ENCODE assay signal across 1 mouse cellular context in the genomic region with DNA sequence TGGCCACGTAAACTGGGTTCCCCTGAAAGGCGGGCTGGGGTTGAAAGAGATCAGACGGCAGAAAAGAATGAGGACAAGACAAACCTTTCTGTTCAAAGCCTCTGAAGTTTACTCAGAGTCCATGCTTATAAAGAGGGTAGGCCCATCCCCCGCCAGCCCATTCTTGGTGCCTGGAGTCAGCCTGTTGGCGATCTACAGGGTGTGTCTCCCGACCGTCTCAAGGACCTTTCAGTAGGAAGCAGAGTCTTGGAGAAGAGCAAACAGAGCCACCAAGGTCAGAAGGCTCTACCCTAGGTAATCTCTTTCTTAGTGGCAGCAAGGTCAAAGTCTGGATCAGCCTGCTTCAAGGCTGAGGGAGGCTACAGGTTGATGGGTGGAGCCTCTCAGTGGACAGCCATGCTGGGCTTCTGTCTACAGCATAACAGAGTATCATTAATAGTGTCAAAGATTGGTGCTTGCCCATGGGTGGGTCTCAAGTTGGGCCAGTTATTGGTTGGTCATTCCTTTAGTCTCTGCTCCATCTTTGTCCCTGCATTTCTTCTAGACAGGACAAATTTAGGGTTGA. TPM values are rescaled to one million over a fixed set of nuclear protein-coding genes. Genes with fewer than 3 reads are reported as not detected.
"Had no signal": no experiment of that assay in that cellular context is flagged by ENCODE, and none has a peak within 500 bp of the region (broad histone marks: within the 10 kb centered on the region; RNA-seq: fewer than 3 reads in every experiment).

No protein-coding gene starts in this region.

RNA-seq across cellular contexts. Expression of gene Ube2u, which starts 20.5 kb away (rescaled TPM):
- polyA plus RNA-seq: inflammation-experienced regulatory T-cells, adult 6 months had no signal
